Mouse (Mus musculus) T-helper 2 cell (primary cell): ENCODE measurements around the gene Slc46a2.

Experiments used
- in situ Hi-C: fragments of 300-600 bp; cut with MboI, MseI; formaldehyde crosslinking; loops from one replicate; pipeline ENCODE4 v1.15.1; 2025; ENCODE audit warnings: high pct_unique_total_duplicates

The Slc46a2 gene

DNA sequence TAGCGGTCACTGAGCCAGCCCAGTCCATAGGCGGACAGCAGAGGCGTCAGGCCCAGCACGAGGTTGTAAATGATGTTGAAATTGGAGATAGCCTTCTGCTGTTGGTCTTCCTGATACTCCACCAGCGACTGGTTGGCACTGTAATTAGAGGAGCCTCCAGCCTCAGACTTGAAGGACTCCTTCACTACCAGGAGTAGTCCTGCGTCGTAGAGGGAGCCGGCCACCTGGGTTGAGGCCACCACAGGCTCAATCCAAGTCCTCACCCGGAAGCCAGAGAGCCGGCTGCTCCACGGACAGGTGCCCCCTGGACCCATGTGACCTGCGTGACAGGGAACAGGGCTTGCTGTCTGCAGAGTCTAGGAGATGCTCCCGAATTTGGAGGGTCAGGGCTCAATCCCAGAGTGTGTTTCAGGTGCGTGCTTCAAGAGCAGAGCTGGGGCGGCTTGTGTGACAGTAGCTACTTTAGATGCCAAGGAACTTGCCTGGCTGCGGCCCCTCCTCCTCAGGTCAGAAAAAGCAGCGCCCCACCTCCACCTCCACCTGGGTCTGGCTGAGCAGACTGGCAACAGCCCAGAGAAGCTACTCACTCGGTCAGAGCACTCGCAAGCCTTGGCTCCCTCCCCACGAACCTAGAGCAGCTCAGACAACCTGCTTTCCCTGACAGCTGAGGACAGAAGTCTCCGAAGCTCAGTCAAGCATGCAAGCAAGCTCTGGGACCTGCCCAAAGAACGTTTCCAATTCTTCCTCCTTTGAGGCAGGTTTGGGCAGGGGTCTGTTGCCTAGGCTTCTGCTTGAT lies at the start of gene Slc46a2:
Gene Slc46a2, minus strand, starts transcription at position 449 of the 796 bp plus-strand sequence.
- in situ Hi-C loops, result no loop called here

DNA sequence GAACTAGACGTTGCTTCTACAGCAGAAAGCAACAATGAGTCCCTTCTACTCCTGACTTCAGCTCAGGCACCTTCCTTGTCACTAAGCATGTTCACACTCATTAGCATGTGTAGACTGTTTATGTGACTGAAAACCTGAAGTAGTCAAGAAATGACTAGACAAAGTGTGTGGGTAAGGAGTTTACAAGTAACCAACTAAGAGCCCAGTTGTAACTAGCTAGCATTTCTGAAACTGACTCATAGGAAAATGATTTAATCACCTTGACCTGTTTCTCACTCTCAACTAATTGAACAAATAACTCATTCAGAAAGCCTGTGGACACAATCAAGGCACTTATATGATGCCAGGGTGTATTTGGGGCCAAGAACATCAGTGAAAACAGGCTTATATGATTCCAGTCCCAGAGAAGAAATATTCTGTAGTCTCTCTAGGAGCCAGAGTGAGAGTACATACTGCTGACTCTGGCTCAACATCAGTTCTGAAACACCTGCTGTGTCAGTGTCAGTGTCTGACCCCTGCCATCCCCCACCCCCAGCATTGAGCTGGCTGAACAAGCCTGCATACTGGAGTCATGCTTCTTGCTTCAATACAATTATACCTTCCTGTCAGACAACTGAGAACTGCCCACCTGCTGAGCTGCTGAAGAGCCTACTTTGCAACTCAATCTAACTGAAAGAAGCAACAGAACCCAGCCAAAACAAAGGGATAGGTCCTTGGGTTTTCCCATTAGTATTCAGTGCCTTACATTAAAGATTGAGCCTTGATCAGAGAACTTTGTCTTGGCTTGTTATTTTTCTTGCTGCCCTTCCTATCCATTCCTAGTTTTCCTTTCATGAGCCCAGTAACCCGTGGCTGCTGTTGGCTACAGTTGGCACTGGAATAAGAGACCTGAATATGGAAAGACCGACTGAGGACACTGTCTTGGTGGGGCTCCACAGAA lies 48.8 kb upstream of the Slc46a2 start, which contains the start of gene Mup6:
Gene Mup6, plus strand, starts transcription at position 890 of the 940 bp plus-strand sequence.
- in situ Hi-C loops, result no loop called here

DNA sequence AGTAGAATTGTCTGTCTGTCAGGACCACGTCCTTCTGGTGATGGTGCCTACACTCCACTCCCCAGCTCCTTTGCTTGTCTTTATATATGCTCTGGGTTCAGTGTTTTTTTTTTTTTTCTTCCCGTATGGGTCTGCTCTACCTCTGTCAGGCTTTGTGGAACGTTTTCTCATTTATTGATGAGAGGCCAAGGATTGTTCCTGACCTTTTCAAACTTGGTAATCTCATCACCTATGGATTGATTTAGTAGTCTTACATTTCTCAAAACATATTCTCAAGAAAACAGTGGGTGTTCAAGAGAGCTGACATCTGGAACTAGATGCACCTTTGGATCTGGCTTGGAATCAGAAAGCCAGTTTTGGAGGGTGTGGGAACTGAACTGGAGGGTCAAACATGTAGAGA lies 45.8 kb upstream of the Slc46a2 start, which contains the start of gene Mup4:
Gene Mup4, minus strand, starts transcription at position 101 of the 400 bp plus-strand sequence.
- in situ Hi-C loops, result no loop called here

DNA sequence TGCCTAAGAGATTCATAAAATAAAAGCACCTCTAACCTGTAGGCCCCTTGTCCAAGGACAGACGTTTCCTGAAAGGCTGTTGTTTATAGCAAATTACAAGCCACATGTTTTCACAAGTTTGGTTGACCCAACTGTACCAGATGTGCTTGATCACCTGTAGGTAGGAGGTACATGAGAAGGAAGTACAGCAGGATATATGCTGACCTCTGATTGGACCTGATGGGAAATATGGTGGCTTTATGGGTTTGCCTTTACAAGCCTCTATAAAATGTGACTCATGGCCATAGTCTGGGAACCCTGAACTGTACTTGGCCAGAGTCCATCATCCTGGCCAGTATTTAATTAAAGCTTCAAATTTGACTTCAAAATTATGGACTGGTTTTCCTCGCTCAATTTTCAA lies 22.7 kb upstream of the Slc46a2 start:
- in situ Hi-C loops, result no loop called here

DNA sequence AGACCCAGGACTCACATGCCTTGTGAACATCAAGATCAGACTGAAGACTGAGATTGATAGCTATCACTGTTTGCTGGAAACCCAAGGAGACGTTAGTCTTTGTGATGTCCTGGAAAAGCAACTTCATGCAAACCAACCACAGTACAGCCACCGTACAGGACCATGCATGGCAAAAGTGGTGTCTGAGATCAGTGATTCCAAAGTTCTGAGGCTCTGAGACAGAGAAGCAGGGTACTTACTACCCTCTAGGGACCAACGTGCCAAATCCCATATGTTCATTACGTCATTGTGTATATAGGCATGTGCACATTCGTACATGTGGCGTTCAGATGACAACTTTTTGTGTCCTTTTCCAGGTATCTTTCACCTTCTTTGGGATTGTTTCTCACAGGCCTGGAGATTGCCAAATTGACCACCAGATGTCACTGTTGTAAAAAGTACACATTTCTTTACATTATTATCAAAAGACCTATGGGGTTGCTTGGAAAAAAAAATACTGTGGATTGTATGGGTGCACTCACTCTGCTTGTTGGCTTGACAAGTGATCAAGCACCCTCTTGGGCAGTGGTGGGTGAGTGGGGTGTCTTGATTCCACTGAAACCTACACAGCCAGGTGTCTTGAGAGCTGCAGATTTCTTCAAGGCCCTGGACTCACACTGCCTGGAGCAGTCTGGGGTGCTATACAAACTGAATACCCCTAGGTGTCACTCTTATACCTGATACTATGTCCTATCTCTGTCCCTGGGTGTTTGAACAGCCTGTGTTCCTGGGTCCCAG lies 17.8 kb upstream of the Slc46a2 start:
- in situ Hi-C loops, result no loop called here

- in situ Hi-C loops, result no loop called here
Observed at GRCm38 (mm10) chr4:59928347-59928746, 13.5 kb upstream of the Slc46a2 start.

- in situ Hi-C loops, result no loop called here
Observed at GRCm38 (mm10) chr4:59927666-59928065, 12.8 kb upstream of the Slc46a2 start.

GRCm38 (mm10) chr4:59925082-59925481 lies 10.2 kb upstream of the Slc46a2 start:
- in situ Hi-C loops, result no loop called here

GRCm38 (mm10) chr4:59917966-59918365 lies 3.1 kb upstream of the Slc46a2 start:
- in situ Hi-C loops, result no loop called here

- in situ Hi-C loops, result loop anchor here (10.0 kb wide), 1 partner anchor 414 kb away; no protein-coding TSS in a partner anchor
Observed at GRCm38 (mm10) chr4:59908785-59909184, 6.1 kb downstream of the Slc46a2 start.

GRCm38 (mm10) chr4:59907657-59908230 lies 7.1 kb downstream of the Slc46a2 start:
- in situ Hi-C loops, result loop anchor here (10.0 kb wide), 1 partner anchor 413 kb away; no protein-coding TSS in a partner anchor

- in situ Hi-C loops, result loop anchor here (10.0 kb wide), 1 partner anchor 412 kb away; no protein-coding TSS in a partner anchor
Observed at GRCm38 (mm10) chr4:59907092-59907491, 7.8 kb downstream of the Slc46a2 start.

- in situ Hi-C loops, result loop anchor here (10.0 kb wide), 1 partner anchor 408 kb away; no protein-coding TSS in a partner anchor
Observed at GRCm38 (mm10) chr4:59902547-59902946, 12.3 kb downstream of the Slc46a2 start.

DNA sequence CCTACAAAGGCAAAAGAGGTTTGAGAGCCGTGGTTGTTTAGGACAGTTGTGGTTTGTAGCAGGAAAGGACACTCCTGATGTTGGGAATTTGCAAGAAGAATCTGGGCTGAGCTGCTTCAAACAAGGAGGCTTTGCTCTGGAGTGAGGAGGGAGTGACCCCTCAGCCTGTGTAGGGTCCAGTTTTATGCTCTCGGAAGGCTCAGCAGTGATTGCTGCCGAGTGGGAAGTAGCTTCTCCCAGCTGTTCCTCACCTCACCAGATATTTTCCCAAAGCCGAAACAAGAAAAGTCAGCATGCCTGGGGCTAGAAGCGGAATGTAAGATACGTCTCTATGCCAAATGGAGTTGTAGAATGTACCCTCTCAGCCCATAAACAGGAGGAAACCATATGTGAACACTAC lies 13.0 kb downstream of the Slc46a2 start:
- in situ Hi-C loops, result loop anchor here (10.0 kb wide), 1 partner anchor 407 kb away; no protein-coding TSS in a partner anchor

GRCm38 (mm10) chr4:59898521-59898919 lies 16.3 kb downstream of the Slc46a2 start:
- in situ Hi-C loops, result no loop called here

DNA sequence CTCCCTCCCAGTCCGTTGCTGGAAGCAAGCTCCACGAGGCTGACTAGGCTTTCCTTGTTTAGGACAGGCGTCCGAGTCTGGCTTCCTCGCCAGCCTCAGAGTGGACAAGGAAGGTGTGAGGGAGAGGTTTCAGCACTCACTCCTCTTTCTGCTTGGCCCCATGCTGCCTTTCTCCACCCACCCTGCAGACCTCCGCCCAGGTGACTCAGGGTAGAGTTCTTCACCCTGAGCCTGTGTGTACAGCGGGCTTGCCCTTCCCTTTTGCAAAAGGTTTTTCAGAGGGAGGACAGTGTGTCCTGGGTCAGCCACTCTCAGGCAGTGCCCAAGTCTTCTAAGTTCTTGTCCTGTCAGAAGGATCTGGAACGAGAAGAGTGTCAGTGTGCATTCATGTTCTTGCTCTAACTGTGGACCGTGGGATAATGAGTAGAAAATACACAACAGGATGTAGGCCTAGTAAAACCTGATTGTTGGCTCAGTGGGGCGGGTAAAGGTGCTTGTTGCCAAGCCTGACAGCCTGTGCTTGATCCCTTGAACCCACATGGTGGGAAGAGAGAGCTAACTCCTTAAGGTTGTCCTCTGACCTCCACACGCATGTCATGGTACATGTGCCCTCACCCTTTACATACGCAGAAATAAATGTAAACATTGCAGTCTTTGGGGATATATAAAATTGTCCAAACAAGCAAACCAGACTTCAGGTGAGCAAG lies 16.9 kb downstream of the Slc46a2 start:
- in situ Hi-C loops, result no loop called here

GRCm38 (mm10) chr4:59896000-59896399 lies 18.9 kb downstream of the Slc46a2 start:
- in situ Hi-C loops, result no loop called here

- in situ Hi-C loops, result no loop called here
Observed at GRCm38 (mm10) chr4:59894977-59895575, 19.8 kb downstream of the Slc46a2 start.

- in situ Hi-C loops, result no loop called here
Observed at GRCm38 (mm10) chr4:59894415-59894814, 20.4 kb downstream of the Slc46a2 start.

GRCm38 (mm10) chr4:59892731-59893130 lies 22.1 kb downstream of the Slc46a2 start:
- in situ Hi-C loops, result no loop called here
